15 mouse cellular contexts compared by ENCODE assay signal in the genomic region with DNA sequence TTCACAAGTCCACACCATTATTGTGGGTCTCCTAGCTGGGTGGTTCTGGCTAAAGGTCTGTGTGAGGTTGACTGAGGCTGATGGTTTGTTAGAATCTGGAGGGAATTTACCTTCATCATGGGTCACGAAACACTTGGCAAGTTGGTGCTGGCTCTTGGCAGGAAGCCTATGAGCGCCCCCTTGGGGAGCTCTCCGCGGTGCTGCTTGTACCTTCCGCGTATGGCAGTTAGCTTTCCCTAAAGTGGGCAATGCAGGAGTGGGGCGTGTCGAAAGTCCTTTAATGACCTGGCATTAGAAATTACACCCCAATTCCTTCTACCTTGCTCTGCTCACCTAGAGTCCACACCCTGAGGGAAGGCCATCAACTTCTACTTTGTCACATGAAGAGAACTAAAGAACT.
A peak's percentile ranks its signal among the peaks of the same experiment; 100 is the strongest.
DNase-seq lines count a peak whose midpoint lies in the region; ATAC-seq and TF ChIP-seq lines count a peak whose summit lies in the region.
"Had no signal": no experiment of that assay in that cellular context is flagged by ENCODE, and none has a peak within 500 bp of the region (broad histone marks: within the 10 kb centered on the region; RNA-seq: fewer than 3 reads in every experiment).

No protein-coding gene starts in this region.

- no peaks in the 10 kb centered on the region for H3K79me2 ChIP-seq in MEL (ENCODE audit: control insufficient read depth, insufficient read depth, low read length, poor library complexity)

- H3K4me3 ChIP-seq in cerebellum, adult 2 months (replicated peaks; ENCODE audit: insufficient read depth, low read depth, low read length), result no peak overlapping the region
- H3K4me3 ChIP-seq in MEL (ENCODE audit: control insufficient read depth in 1 of 2, insufficient read depth in 1 of 2, low read depth in 2 of 2, low read length in 2 of 2), result no peak overlapping the region
- no peak overlapping the region for H3K4me3 ChIP-seq in limb, embryonic 11.5 days (ENCODE audit: low read depth, low read length)
- H3K4me3 ChIP-seq: forebrain, embryonic 12.5 days; hindbrain, embryonic 15.5 days had no signal

- H3K27ac ChIP-seq in cerebellum, adult 2 months (ENCODE audit: insufficient read depth, low read length), result no peak overlapping the region
- H3K27ac ChIP-seq in MEL (ENCODE audit: control insufficient read depth, low read depth, low read length), result no peak overlapping the region
- no peak overlapping the region for H3K27ac ChIP-seq in limb, embryonic 11.5 days (replicated peaks; ENCODE audit: low read depth, low read length)
- H3K27ac ChIP-seq: forebrain, embryonic 12.5 days; hindbrain, embryonic 15.5 days had no signal

- no peak for TF ChIP-seq CTCF in cerebellum, adult 2 months (IDR thresholded peaks at IDR 0.05; ENCODE audit: borderline replicate concordance, insufficient read depth, low read depth, low read length)
- TF ChIP-seq CTCF in MEL (IDR thresholded peaks at IDR 0.05 in 2 of 3, conservative IDR thresholded peaks at IDR 0.05 in 1 of 3; ENCODE audit: control insufficient read depth in 1 of 3, insufficient read depth in 1 of 3, low read depth in 2 of 3, low read length in 3 of 3, poor library complexity in 1 of 3, severe bottlenecking in 1 of 3), result no peak

- H3K36me3 ChIP-seq in MEL (ENCODE audit: control insufficient read depth in 1 of 2, insufficient read depth in 2 of 2, low read length in 2 of 2), result no peaks in the 10 kb centered on the region
- H3K36me3 ChIP-seq in limb, embryonic 11.5 days (ENCODE audit: control insufficient read depth, insufficient read depth, low read length), result no peaks in the 10 kb centered on the region
- H3K36me3 ChIP-seq: forebrain, embryonic 12.5 days; hindbrain, embryonic 15.5 days had no signal

- no peak overlapping the region for H3K9ac ChIP-seq in MEL (ENCODE audit: control insufficient read depth, low read depth, low read length, poor library complexity, severe bottlenecking)
- no peak overlapping the region for H3K9ac ChIP-seq in limb, embryonic 11.5 days (ENCODE audit: low read length)
- H3K9ac ChIP-seq: forebrain, embryonic 12.5 days; hindbrain, embryonic 15.5 days had no signal

- DNase-seq in cerebellum, postnatal 10 days, result peak; percentile 38 to 51
- DNase-seq in cerebellum, adult 2 months, result no peak
- DNase-seq in kidney, postnatal 4 days, result peak; percentile 38 to 51
- no peak for DNase-seq in kidney, postnatal 25 days
- DNase-seq in MEL (ENCODE audit: low read depth, low spot score), result peak; percentile 2
- DNase-seq in limb, embryonic 11.5 days (ENCODE audit: low spot score), result peak; percentile 42
- DNase-seq in ovary, postnatal 14 days (ENCODE audit: low spot score), result no peak
- DNase-seq: cerebellum, adult 11 months; gastrocnemius, postnatal 14 days; heart, postnatal 10 days; lung, adult 18-20 months had no signal

- no peak for TF ChIP-seq POLR2A in cerebellum, adult 2 months (IDR thresholded peaks at IDR 0.05; ENCODE audit: borderline replicate concordance, insufficient read depth, low read length)
- no peak for TF ChIP-seq POLR2A in MEL (IDR thresholded peaks at IDR 0.05; ENCODE audit: control insufficient read depth in 1 of 2, insufficient read depth in 1 of 2, low read depth in 1 of 2, low read length in 2 of 2, poor library complexity in 1 of 2)

- H3K4me2 ChIP-seq in limb, embryonic 11.5 days (ENCODE audit: low read depth, severe bottlenecking), result no peak overlapping the region
- H3K4me2 ChIP-seq: forebrain, embryonic 12.5 days; hindbrain, embryonic 15.5 days had no signal

- no peak for TF ChIP-seq EP300 in MEL (IDR thresholded peaks at IDR 0.05; ENCODE audit: low read depth in 1 of 2, low read length in 2 of 2)

- ATAC-seq in limb, embryonic 11.5 days (ENCODE audit: insufficient number of reproducible peaks, low FRiP score, low TSS enrichment, low read depth), result no peak
- ATAC-seq: intestine, embryonic 16.5 days had no signal

- no peak for TF ChIP-seq RAD21 in MEL (IDR thresholded peaks at IDR 0.05; ENCODE audit: low read depth, low read length)

- no peaks in the 10 kb centered on the region for H3K9me3 ChIP-seq in MEL (replicated peaks; ENCODE audit: insufficient read depth, low read length)
- H3K9me3 ChIP-seq in limb, embryonic 11.5 days (ENCODE audit: control insufficient read depth, low read length), result no peaks in the 10 kb centered on the region
- H3K9me3 ChIP-seq: forebrain, embryonic 12.5 days; hindbrain, embryonic 15.5 days had no signal

- no peaks in the 10 kb centered on the region for H3K4me1 ChIP-seq in cerebellum, adult 2 months (ENCODE audit: control insufficient read depth, insufficient read depth, low read length)
- no peaks in the 10 kb centered on the region for H3K4me1 ChIP-seq in MEL (ENCODE audit: control insufficient read depth in 1 of 2, insufficient read depth in 2 of 2, low read length in 2 of 2)
- H3K4me1 ChIP-seq in limb, embryonic 11.5 days (ENCODE audit: control insufficient read depth, insufficient read depth, low read length), result no peaks in the 10 kb centered on the region
- H3K4me1 ChIP-seq: forebrain, embryonic 12.5 days; hindbrain, embryonic 15.5 days had no signal

- WGBS in cerebellum, adult 2 months, result 21% methylated on average over 8 of the region's 8 CpGs
- 65% methylated on average over 8 of the region's 8 CpGs for WGBS in limb, embryonic 11.5 days

- H3K27me3 ChIP-seq in cerebellum, adult 2 months (ENCODE audit: control insufficient read depth, insufficient read depth, low read length), result no peaks in the 10 kb centered on the region
- no peaks in the 10 kb centered on the region for H3K27me3 ChIP-seq in MEL (ENCODE audit: control insufficient read depth in 1 of 2, insufficient read depth in 2 of 2, low read length in 2 of 2)
- no peaks in the 10 kb centered on the region for H3K27me3 ChIP-seq in limb, embryonic 11.5 days (ENCODE audit: control insufficient read depth, insufficient read depth, low read length)
- H3K27me3 ChIP-seq: CH12.LX; hindbrain, embryonic 15.5 days had no signal

TF ChIP-seq in MEL, 35 proteins besides CTCF, POLR2A, EP300 and RAD21:
- TF ChIP-seq TBP (IDR thresholded peaks at IDR 0.05; ENCODE audit: low read depth, low read length), result no peak
- TF ChIP-seq CHD2 (IDR thresholded peaks at IDR 0.05; ENCODE audit: low read length), result no peak
- TF ChIP-seq KAT2A (conservative IDR thresholded peaks at IDR 0.05; ENCODE audit: low read depth, low read length), result no peak
- no peak for TF ChIP-seq JUND (IDR thresholded peaks at IDR 0.05; ENCODE audit: low read depth, low read length)
- no peak for TF ChIP-seq SMC3 (IDR thresholded peaks at IDR 0.05; ENCODE audit: low read depth, low read length)
- no peak for TF ChIP-seq MYB (IDR thresholded peaks at IDR 0.05; ENCODE audit: low read depth, low read length)
- TF ChIP-seq TCF12 (IDR thresholded peaks at IDR 0.05; ENCODE audit: low read depth, low read length), result no peak
- no peak for TF ChIP-seq NELFE (IDR thresholded peaks at IDR 0.05; ENCODE audit: low read depth, low read length)
- no peak for TF ChIP-seq USF2 (IDR thresholded peaks at IDR 0.05; ENCODE audit: borderline replicate concordance in 1 of 2, insufficient read depth in 1 of 2, low read depth in 1 of 2, low read length in 2 of 2)
- TF ChIP-seq ETS1 (IDR thresholded peaks at IDR 0.05; ENCODE audit: low read depth, low read length), result no peak
- no peak for TF ChIP-seq MYC (IDR thresholded peaks at IDR 0.05; ENCODE audit: low read depth, low read length)
- TF ChIP-seq RCOR1 (IDR thresholded peaks at IDR 0.05; ENCODE audit: low read depth, low read length), result no peak
- no peak for TF ChIP-seq MAX (IDR thresholded peaks at IDR 0.05; ENCODE audit: low read length)
- no peak for TF ChIP-seq MAZ (IDR thresholded peaks at IDR 0.05; ENCODE audit: low read depth, low read length)
- TF ChIP-seq UBTF (IDR thresholded peaks at IDR 0.05; ENCODE audit: borderline replicate concordance, insufficient read depth, low read depth, low read length), result no peak
- TF ChIP-seq SIN3A (IDR thresholded peaks at IDR 0.05; ENCODE audit: low read length), result no peak
- no peak for TF ChIP-seq POLR2AphosphoS2 (IDR thresholded peaks at IDR 0.05; ENCODE audit: low read length)
- TF ChIP-seq NRF1 (IDR thresholded peaks at IDR 0.05; ENCODE audit: insufficient read depth, low read depth, low read length, poor library complexity, severe bottlenecking), result no peak
- no peak for TF ChIP-seq E2F4 (IDR thresholded peaks at IDR 0.05; ENCODE audit: borderline replicate concordance, low read depth, low read length)

Comparison
In these comparisons a context has a peak if more than half of its experiments do, and no peak if none do; other contexts are left out.
1. DNase-seq: peak in cerebellum, postnatal 10 days (2 of 2), kidney, postnatal 4 days (2 of 2), MEL (single experiment) and limb, embryonic 11.5 days (single experiment); none in cerebellum, adult 2 months (0 of 2), kidney, postnatal 25 days (0 of 2) and ovary, postnatal 14 days (single experiment).